Mouse (Mus musculus) C2C12 (cell line): ENCODE measurements around the gene Tenm4. TPM values are rescaled to one million over a fixed set of nuclear protein-coding genes. Genes with fewer than 3 reads are reported as not detected.

Source experiments
- H3K27me3 ChIP-seq: one replicate; pipeline ENCODE4 v1.6.1; 2011; ENCODE audit not compliant: control insufficient read depth, insufficient read depth, insufficient read length
- H3K36me3 ChIP-seq: one replicate; pipeline ENCODE4 v1.6.1; 2011; ENCODE audit not compliant: control insufficient read depth, insufficient read depth
- H3K4me3 ChIP-seq: one replicate; pipeline ENCODE4 v1.5.1; 2011; ENCODE audit warnings: mild to moderate bottlenecking, control low read depth; ENCODE audit not compliant: poor library complexity, insufficient read depth, severe bottlenecking
- H3K79me2 ChIP-seq: one replicate; pipeline ENCODE4 v1.6.1; 2011; ENCODE audit not compliant: control insufficient read depth, insufficient read depth
- H3K79me3 ChIP-seq: one replicate; pipeline ENCODE4 v1.6.1; 2011; ENCODE audit warnings: low read depth, control low read depth
- H3ac ChIP-seq: one replicate; pipeline ENCODE3; 2011; ENCODE audit warnings: low read depth; ENCODE audit not compliant: control insufficient read depth, insufficient read length
- CEBPB ChIP-seq: IDR thresholded peaks from one replicate; pipeline ENCODE4 v1.6.1; 2011; ENCODE audit warnings: low read depth, mild to moderate bottlenecking, control low read depth, moderate library complexity
- CTCF ChIP-seq: IDR thresholded peaks from one replicate; pipeline ENCODE4 v1.5.1; 2011; ENCODE audit not compliant: control insufficient read depth, insufficient read depth, insufficient read length
- FOSL1 ChIP-seq: IDR thresholded peaks from one replicate; pipeline ENCODE4 v1.8.0; 2011; ENCODE audit warnings: mild to moderate bottlenecking, low read length; ENCODE audit not compliant: poor library complexity, insufficient read depth, severe bottlenecking
- MAX ChIP-seq: IDR thresholded peaks from one replicate; pipeline ENCODE4 v1.6.1; 2011; ENCODE audit warnings: mild to moderate bottlenecking, control low read depth
- MYOD1 ChIP-seq: IDR thresholded peaks from one replicate; pipeline ENCODE4 v1.6.1; 2011; ENCODE audit warnings: low read depth; ENCODE audit not compliant: control insufficient read depth, insufficient read length
- MYOG ChIP-seq: IDR thresholded peaks from one replicate; pipeline ENCODE4 v1.6.1; 2011; ENCODE audit not compliant: control insufficient read depth, insufficient read length; ENCODE audit errors: extremely low read depth
- USF1 ChIP-seq: IDR thresholded peaks from one replicate; pipeline ENCODE4 v1.6.1; 2011; ENCODE audit warnings: low read depth, mild to moderate bottlenecking, control low read depth, moderate library complexity
- polyA plus RNA-seq: library from polyadenylated mRNA; unstranded; fragments of >200 nt; fragmentation: generic; extraction: Trizol; gene quantifications from one replicate; pipeline ENCODE4 v1.2.1, GENCODE M21; 2012; ENCODE audit warnings: missing spikeins

Tenm4 gene
- polyA plus RNA-seq, 1 experiment = 0.71 TPM

GRCm38 (mm10) chr7:96500108-96500507 lies 329.1 kb downstream of the Tenm4 start:
- Histone ChIP-seq H3K79me3 (no peaks in the 10 kb centered on the region), H3K27me3 (no peaks in the 10 kb centered on the region), H3K79me2 (no peaks in the 10 kb centered on the region), H3K36me3 (no peaks in the 10 kb centered on the region), H3K4me3 (no peak overlapping the region), H3ac (no peak overlapping the region)
- no peak for TF ChIP-seq MYOD1
- TF ChIP-seq MYOG = no peak

- H3K79me3 ChIP-seq = no peaks in the 10 kb centered on the region
- no peaks in the 10 kb centered on the region for H3K27me3 ChIP-seq
- H3K36me3 ChIP-seq = no peaks in the 10 kb centered on the region
- no peak for TF ChIP-seq MAX
- TF ChIP-seq FOSL1 = no peak
- TF ChIP-seq USF1 = no peak
- no peak for TF ChIP-seq MYOD1
- no peaks in the 10 kb centered on the region for H3K79me2 ChIP-seq
- H3ac ChIP-seq = no peak overlapping the region
- H3K4me3 ChIP-seq = no peak overlapping the region
Observed at GRCm38 (mm10) chr7:96500797-96501196, 329.8 kb downstream of the Tenm4 start.

- no peaks in the 10 kb centered on the region for H3K27me3 ChIP-seq
- TF ChIP-seq CTCF (no peak), CEBPB (no peak), USF1 (no peak), MYOD1 (no peak), FOSL1 (no peak)
- no peaks in the 10 kb centered on the region for H3K36me3 ChIP-seq
- H3ac ChIP-seq = no peak overlapping the region
- H3K79me3 ChIP-seq = no peaks in the 10 kb centered on the region
- H3K4me3 ChIP-seq = no peak overlapping the region
- no peaks in the 10 kb centered on the region for H3K79me2 ChIP-seq
Observed at GRCm38 (mm10) chr7:96502321-96502973, 331.4 kb downstream of the Tenm4 start.

- Histone ChIP-seq H3K27me3 (no peaks in the 10 kb centered on the region), H3ac (no peak overlapping the region), H3K4me3 (no peak overlapping the region), H3K79me2 (no peaks in the 10 kb centered on the region), H3K36me3 (no peaks in the 10 kb centered on the region), H3K79me3 (no peaks in the 10 kb centered on the region)
- no peak for TF ChIP-seq CTCF
- TF ChIP-seq MYOG = no peak
- TF ChIP-seq USF1 = no peak
- no peak for TF ChIP-seq MAX
- no peak for TF ChIP-seq FOSL1
- TF ChIP-seq CEBPB = no peak
- TF ChIP-seq MYOD1 = no peak
Observed at GRCm38 (mm10) chr7:96505538-96505937, 334.5 kb downstream of the Tenm4 start.

GRCm38 (mm10) chr7:96507046-96507445 lies 336.0 kb downstream of the Tenm4 start:
- H3ac ChIP-seq = no peak overlapping the region
- H3K27me3 ChIP-seq = no peaks in the 10 kb centered on the region
- no peaks in the 10 kb centered on the region for H3K79me2 ChIP-seq
- no peaks in the 10 kb centered on the region for H3K79me3 ChIP-seq
- H3K4me3 ChIP-seq = no peak overlapping the region
- no peaks in the 10 kb centered on the region for H3K36me3 ChIP-seq
- TF ChIP-seq MAX = no peak
- TF ChIP-seq MYOG = no peak
- no peak for TF ChIP-seq USF1
- no peak for TF ChIP-seq MYOD1
- no peak for TF ChIP-seq CTCF
- no peak for TF ChIP-seq CEBPB
- TF ChIP-seq FOSL1 = no peak

DNA sequence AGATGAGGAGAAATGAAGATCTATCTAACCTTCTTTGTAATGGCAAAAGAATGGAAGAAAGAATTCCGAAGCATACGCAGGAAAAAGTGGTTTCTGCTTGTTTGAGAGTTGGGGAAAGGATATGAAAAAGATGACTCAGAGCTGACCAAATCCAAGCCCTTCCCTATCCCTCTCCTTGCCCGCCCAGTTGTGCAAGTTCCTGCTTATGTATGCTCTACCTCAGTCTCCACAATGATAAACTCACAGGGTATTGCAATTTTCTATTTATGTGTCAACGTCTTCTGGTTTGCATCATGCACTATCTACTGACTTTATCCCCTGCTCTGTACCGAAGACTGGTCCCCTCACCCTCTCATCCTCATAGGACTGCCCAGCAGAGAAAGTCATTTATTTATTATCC lies 339.4 kb downstream of the Tenm4 start:
- H3K4me3 ChIP-seq = no peak overlapping the region
- H3K79me2 ChIP-seq = no peaks in the 10 kb centered on the region
- H3ac ChIP-seq = no peak overlapping the region
- no peaks in the 10 kb centered on the region for H3K27me3 ChIP-seq
- H3K79me3 ChIP-seq = no peaks in the 10 kb centered on the region
- TF ChIP-seq CEBPB (peak; percentile 59), MYOG (no peak)
- H3K36me3 ChIP-seq = no peaks in the 10 kb centered on the region

- H3K4me3 ChIP-seq = no peak overlapping the region
- H3K27me3 ChIP-seq = no peaks in the 10 kb centered on the region
- no peaks in the 10 kb centered on the region for H3K36me3 ChIP-seq
- TF ChIP-seq MAX (no peak), MYOD1 (no peak), FOSL1 (no peak), CTCF (no peak), USF1 (no peak), CEBPB (no peak), MYOG (no peak)
- no peaks in the 10 kb centered on the region for H3K79me2 ChIP-seq
- no peak overlapping the region for H3ac ChIP-seq
- H3K79me3 ChIP-seq = no peaks in the 10 kb centered on the region
Observed at GRCm38 (mm10) chr7:96511018-96511609, 340.1 kb downstream of the Tenm4 start.
